Mouse (Mus musculus) lung, postnatal 14 days (tissue): ENCODE data around the gene Cd5.

Source experiments
- DNase-seq: peaks from one replicate; pipeline ENCODE4 v3.0.0; 2021

Gene Cd5

DNA sequence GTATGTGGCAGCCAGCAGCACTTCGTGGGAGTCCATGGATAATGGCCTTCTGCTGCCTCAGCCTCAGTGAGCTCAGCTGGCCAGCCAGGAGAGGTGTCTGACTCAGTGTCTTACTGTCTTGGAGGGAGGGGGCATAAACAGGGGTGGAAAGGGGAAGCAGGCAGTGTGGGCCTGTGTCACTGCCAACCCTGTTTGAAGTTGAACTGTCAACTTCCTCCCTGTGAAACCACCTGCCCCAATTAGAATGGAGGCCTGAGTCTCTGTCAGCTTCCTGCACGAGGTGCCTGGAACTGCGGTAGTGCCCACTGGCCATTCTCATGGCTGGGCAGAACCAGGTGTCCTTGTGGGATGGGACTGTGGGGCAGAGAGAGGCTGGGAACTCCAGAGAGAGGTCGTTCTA, at the start of gene Cd5:
Cd5 (minus strand) TSS at position 192 of the 400 bp plus-strand sequence.
- DNase-seq: no peak

- no peak for DNase-seq
These were observed 49.4 kb upstream of the Cd5 start for GRCm38 (mm10) chr19:10788242-10788641.

DNA sequence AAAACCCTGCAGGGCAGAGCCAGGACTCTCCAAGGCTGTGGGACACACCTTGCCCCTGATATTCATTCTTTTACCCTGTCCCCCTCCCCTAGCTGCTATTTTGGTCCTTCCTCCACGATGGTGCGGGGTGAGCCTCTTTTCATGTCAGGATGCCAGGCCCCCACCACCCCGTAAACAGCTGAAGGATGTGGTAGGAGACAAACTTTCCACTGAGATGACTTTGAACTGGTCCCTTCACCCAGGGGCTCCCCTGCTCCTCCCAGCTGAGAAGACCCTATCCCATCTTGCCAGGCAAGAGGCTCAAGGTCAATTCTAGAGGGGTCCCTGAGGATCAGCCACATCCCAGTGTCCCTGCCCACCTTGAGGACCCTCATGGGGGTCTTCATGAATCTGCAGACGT, 48.6 kb upstream of the Cd5 start:
- no peak for DNase-seq

DNA sequence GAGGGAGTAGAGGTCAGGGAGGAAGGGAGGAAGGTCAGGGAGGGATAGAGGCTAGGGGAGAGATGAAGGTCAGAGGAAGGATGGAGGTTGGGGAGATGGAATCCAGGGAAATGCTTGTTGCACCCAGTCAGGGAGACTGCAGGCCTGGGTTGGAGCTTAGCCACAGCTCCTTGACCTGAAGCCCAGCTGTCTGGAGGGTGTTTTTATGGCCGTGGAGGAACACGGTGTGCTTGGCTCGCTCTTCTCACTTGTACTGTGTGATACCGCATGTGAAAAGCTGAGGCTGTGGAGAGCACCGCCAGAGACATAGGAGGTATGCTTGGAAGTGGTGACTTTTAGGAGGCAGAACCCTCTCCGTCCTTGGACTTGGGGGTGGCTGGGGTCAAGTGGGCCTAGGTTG, 48.0 kb upstream of the Cd5 start:
- DNase-seq: no peak

DNA sequence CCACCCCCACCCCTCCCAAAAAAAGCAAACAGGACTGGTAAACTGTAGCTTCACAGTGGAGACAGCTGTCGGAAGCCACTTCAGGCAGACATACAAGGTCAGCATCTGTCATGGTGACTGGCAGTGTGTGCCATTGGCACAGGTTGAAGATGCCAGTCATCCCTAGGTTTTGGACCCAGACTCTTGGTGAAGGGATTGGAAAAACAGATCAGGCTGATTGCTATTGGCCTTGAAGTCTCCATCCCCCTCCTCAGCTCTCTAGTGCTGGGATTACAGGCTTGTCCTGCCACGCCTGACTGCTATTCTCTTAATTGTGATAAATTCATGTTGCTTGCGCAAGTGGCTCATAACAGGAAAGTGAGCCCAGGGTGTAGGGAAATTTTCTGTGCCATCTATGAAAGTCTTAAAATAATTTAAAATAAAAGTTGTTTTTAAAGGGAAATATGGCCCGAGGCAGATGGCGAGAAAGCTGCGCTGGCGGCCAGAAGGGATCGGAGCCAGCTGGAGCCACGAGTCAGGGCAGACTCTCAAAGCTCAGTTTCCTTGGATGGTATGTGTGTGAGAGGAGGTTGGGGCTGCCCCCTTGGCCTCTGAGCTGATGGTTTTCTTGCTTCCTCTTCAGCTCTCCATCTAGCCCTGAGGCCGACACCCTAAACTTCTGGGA, 46.1 kb upstream of the Cd5 start:
- peak; percentile 12 for DNase-seq

GRCm38 (mm10) chr19:10784061-10784460, 45.3 kb upstream of the Cd5 start:
- no peak for DNase-seq

- no peak for DNase-seq
These were observed 44.4 kb upstream of the Cd5 start for GRCm38 (mm10) chr19:10783168-10783567.

DNA sequence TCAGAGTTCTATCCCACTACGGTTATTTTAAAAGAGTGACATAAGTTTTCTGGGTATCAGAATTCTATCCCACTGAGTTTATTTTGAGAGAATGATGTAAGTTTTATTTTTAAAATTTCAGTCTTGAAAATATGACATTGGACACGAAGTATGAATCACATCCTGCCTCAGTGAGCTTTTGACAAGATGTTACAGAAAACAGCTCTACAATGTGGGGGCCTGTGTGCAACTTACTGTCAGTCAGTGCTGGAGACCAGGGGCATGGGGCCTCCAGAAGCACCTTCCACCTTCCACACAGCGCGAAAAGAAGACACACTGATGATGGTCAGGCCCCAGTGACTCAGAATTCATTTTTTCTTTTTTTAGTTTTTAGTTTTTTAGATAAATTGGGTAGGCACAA, 42.8 kb upstream of the Cd5 start:
- no peak for DNase-seq

GRCm38 (mm10) chr19:10776906-10777305, 38.1 kb upstream of the Cd5 start:
- DNase-seq: no peak

- no peak for DNase-seq
These were observed 35.3 kb upstream of the Cd5 start for GRCm38 (mm10) chr19:10774141-10774540.

- DNase-seq: no peak
These were observed 34.6 kb upstream of the Cd5 start for GRCm38 (mm10) chr19:10773384-10773783.

- DNase-seq: no peak
These were observed 34.1 kb upstream of the Cd5 start for GRCm38 (mm10) chr19:10772866-10773265.

- DNase-seq: no peak
These were observed 33.2 kb upstream of the Cd5 start for GRCm38 (mm10) chr19:10771995-10772394.

DNA sequence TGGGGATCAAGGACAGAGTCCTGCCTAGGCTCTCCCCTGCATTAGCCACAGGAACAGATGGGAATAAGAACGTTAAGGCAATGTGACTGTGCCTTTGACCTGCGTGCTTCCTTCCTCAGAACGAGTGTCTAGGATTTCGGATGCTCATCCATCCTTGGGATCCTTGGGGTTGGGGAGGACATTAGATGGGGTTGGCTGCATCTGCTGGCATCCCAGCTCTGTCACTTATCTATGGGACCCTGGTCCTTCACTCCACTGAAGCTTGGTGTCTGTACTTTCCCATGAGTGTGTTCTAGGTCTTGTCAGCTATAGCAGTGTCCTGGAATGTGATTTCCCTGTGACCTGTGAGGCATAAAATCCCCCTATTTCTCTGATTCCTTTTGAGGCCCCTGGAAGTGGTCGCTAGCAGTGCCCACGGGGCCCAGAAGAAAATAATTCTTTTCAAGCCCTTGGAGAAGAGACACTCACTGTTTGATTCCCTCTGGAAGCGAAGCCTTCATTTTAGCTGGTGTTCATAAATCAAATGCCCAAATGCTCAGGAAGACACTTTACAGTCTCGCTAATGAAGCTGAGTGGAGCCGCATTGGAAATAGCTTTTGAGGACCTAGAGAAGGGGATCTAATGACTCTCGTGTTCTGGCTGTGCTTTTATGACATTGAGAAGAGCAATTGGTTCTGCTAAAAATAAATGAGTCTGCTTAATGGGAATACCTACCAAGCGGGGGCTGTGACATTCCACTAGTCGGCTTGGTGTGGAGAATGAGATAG, 30.8 kb upstream of the Cd5 start:
- DNase-seq: no peak

DNA sequence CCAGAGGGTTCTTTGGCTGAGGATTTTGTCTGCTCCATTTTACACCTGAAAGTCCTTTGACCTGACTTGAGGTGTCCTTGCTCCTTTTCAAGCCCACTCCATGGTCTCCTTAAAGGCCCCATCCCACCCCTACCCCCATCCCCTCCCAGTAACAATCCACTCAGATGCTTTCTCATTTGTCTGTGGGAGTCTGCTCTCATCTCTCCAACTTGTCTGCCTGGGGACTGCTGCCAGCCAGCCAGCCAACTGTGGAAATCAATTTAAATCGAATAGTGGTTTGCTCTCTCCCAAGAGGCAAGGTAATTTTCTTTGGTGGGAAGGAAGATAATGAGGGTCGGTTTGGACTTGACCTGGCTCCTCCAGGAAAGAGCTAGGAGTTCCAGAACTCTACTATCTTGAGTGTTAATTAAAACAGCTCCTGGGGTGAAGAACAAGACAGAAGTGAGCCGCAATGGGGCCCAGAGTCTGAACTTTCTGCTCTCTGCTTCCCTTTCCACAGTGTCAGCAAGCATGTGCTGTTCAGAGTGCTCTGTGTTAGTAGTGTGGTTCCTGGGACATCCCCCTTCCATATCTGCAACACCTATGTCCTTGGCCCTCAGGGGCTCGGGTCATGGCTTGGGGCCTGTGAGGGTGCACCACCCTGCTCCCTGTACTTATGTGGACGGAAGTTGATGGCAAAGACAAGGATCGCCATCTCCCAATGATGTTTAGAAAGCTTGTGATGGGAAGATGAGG, 30.1 kb upstream of the Cd5 start:
- DNase-seq: no peak

DNA sequence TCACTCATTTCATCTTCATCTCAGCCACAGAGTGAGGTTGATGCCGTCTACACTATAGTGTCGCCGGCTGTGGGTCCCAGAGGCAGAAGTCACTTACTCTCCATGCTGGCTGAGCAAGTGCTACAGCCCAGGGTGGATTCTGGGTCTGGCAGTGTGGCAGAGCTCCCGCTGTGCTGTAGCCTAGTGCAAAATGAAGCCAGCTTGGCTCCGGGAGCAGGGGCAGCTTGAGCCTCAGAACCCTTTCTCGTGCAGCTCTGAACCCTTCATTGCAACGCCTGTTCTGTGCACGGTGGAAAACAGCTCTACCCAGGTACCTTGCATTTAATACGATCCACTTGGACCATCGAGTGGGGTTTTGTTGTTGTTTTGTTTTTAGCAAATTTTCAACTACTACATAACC, 28.8 kb upstream of the Cd5 start:
- DNase-seq: no peak

GRCm38 (mm10) chr19:10763381-10764031, 24.7 kb upstream of the Cd5 start:
- DNase-seq: no peak

GRCm38 (mm10) chr19:10762468-10762867, 23.7 kb upstream of the Cd5 start:
- DNase-seq: no peak

DNA sequence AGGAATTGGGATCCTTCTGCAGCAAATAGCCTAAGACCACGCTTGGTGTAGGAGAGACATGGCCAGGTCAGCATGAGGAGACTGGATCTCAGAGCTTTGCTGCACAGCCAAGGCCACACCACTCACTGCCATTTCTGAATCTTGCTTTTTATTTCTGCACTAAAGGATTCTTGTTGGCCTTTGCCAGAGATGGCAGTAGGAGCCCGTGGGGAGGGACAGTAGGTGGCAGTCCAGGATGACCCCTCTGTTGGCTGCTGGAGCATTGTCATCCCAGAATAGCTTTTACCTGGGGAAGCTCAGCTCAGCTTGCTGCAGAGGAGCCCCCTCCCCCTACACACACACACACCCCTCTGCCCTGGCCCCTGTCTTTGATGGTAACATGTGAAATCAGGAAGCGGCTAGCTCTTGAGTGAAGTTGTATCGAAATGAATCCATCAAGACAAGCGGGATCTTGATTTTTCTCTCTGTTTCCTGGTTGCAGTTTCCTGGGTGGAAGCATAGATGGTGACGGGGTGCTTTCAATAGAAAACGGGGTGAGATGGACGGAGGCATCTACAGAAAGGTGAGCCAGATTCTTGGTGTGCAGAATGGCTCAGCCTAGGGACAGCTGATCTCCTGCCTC, 23.1 kb upstream of the Cd5 start:
- no peak for DNase-seq

DNA sequence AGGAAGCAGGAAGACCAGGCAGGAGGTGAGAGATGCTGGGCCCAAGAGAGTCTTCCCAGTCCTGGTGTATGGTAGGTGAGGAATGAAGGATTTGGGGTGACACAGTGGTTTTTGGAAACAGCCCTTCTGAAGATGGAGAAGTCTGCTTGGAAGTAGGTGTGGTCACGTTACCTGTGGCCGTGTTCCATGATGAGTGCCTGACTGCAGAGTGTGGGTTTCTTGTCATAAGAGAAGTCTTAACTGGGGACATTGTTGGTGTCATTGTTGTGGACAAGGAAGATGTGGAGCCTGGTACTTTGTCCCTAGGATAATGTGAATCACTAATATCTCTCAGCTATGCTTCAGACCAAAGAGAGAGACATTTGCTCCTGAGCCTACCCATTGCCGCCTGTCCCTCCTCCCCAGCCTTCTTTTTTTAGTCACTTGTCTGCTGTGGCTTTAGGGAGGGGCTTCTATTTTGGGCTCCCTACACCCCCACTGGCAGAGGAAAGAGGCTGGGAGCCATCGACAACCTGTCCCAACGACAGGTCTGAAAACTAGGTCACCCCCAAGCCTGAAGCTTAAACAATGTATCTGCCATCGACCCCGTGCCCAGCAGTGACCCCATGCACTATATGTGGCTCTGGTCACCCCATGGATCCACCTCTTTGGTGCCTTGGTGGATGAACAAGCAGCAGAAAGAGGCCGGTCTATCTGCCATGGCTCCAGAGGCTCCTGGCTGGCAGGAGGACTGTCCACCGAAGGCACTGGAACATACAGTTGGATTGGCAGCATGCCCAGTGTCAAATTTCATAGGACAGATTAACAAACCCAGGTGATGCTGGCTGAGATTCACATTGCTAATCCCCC, 21.4 kb upstream of the Cd5 start:
- no peak for DNase-seq

- no peak for DNase-seq
These were observed 20.7 kb upstream of the Cd5 start for GRCm38 (mm10) chr19:10759525-10759924.

- DNase-seq: no peak
These were observed 19.9 kb upstream of the Cd5 start for GRCm38 (mm10) chr19:10758708-10759107.
